Mouse (Mus musculus) hindbrain, embryonic 14.5 days (tissue): ENCODE results near the gene Zfp511. TPM values are rescaled to one million over a fixed set of nuclear protein-coding genes. Genes with fewer than 3 reads are reported as not detected.
A peak's percentile ranks its signal among the peaks of the same experiment; 100 is the strongest.

Experiments
- ATAC-seq: fragments of 200-750 bp; cut with Nextera tagmentation; 2 replicates; pipeline ENCODE4 v1.8.0; 2017; ENCODE audit warnings: moderate number of reproducible peaks, mild to moderate bottlenecking, moderate TSS enrichment, moderate library complexity; ENCODE audit not compliant: low FRiP score
- DNase-seq: peaks from one replicate; pipeline ENCODE4 v3.0.0-alpha.2; 2015; ENCODE audit warnings: low spot score
- H3K27ac ChIP-seq: fragments of 300-500 bp; sonication (generic); 2 replicates; pipeline ENCODE4 v1.5.1; 2014; ENCODE audit warnings: mild to moderate bottlenecking, moderate library complexity
- H3K27me3 ChIP-seq: fragments of 300-500 bp; sonication (generic); 2 replicates; pipeline ENCODE4 v1.6.1; 2014; ENCODE audit warnings: mild to moderate bottlenecking, low read length, mixed read lengths; ENCODE audit not compliant: control insufficient read depth, insufficient read depth
- H3K36me3 ChIP-seq: fragments of 300-500 bp; sonication (generic); replicated peaks from 2 replicates; pipeline ENCODE4 v1.6.1; 2014; ENCODE audit not compliant: control insufficient read depth, insufficient read depth
- H3K4me1 ChIP-seq: fragments of 300-500 bp; sonication (generic); replicated peaks from 2 replicates; pipeline ENCODE4 v1.6.1; 2014; ENCODE audit warnings: antibody characterized with exemption, low read length, mixed read lengths; ENCODE audit not compliant: control insufficient read depth, insufficient read depth
- H3K4me2 ChIP-seq: fragments of 300-500 bp; sonication (generic); replicated peaks from 2 replicates; pipeline ENCODE4 v1.6.1; 2014; ENCODE audit warnings: mild to moderate bottlenecking, moderate library complexity
- H3K4me3 ChIP-seq: fragments of 300-500 bp; sonication (generic); replicated peaks from 2 replicates; pipeline ENCODE4 v1.5.1; 2014; ENCODE audit warnings: mild to moderate bottlenecking, low read length
- H3K9ac ChIP-seq: fragments of 300-500 bp; sonication (generic); 2 replicates; pipeline ENCODE4 v1.6.1; 2014
- H3K9me3 ChIP-seq: fragments of 300-500 bp; sonication (generic); 2 replicates; pipeline ENCODE4 v1.6.1; 2016; ENCODE audit warnings: low read length; ENCODE audit not compliant: control insufficient read depth
- WGBS: fragments of 180-500 bp; shearing (Covaris S2); extraction: QIAGEN DNeasy Blood & Tissue Kit; methylation state at CpG from one replicate; pipeline ENCODE4 v1.1.7; 2014; 5-methylcytosine and 5-hydroxymethylcytosine counted together
- microRNA-seq: library from miRNA; unstranded; fragments of <30 nt; microRNA quantifications from one replicate; pipeline ENCODE4, GENCODE M21; 2016
- polyA plus RNA-seq: library from polyadenylated mRNA; unstranded; fragments of >200 nt; fragmentation: Nextera tagmentation; extraction: Ambion mirVana; gene quantifications from 2 replicates; pipeline ENCODE4 v1.2.1, GENCODE M21; 2014

The Zfp511 gene
- polyA plus RNA-seq, 1 experiment from 2014 or later: 52.3 TPM

- 2% methylated on average over 24 of the region's 24 CpGs for WGBS
- Histone ChIP-seq H3K4me2 (peak overlapping the region; percentile 72), H3K36me3 (no peaks in the 10 kb centered on the region), H3K4me1 (peaks cover 16% of the 10 kb centered on the region), H3K9me3 (no peaks in the 10 kb centered on the region), H3K27me3 (no peaks in the 10 kb centered on the region), H3K4me3 (peak overlapping the region; percentile 52), H3K27ac (peak overlapping the region; percentile 95), H3K9ac (peak overlapping the region; percentile 83)
- ATAC-seq (peak; percentile 81), DNase-seq (peak; percentile 95)
Measured at GRCm38 (mm10) chr7:140080503-140081156, 44.4 kb downstream of the Zfp511 start.

GRCm38 (mm10) chr7:140081408-140082241 lies 45.4 kb downstream of the Zfp511 start:
- ATAC-seq (peak; percentile 13), DNase-seq (no peak)
- Histone ChIP-seq H3K36me3 (no peaks in the 10 kb centered on the region), H3K4me3 (peak overlapping the region; percentile 52), H3K4me1 (peaks cover 16% of the 10 kb centered on the region), H3K9me3 (no peaks in the 10 kb centered on the region), H3K27me3 (no peaks in the 10 kb centered on the region), H3K9ac (peak overlapping the region; percentile 83), H3K4me2 (peak overlapping the region; percentile 72), H3K27ac (peak overlapping the region; percentile 95)
- 12% methylated on average over 20 of the region's 20 CpGs for WGBS

- no peaks in the 10 kb centered on the region for H3K9me3 ChIP-seq
- H3K4me2 ChIP-seq: peak within 1 kb of the TSS; percentile 72
- H3K4me3 ChIP-seq: peak within 1 kb of the TSS; percentile 52
- H3K27me3 ChIP-seq: no peaks in the 10 kb centered on the region
- peaks cover 16% of the 10 kb centered on the region for H3K4me1 ChIP-seq
- DNase-seq (peak; percentile 87), ATAC-seq (peak; percentile 90)
- no peaks in the 10 kb centered on the region for H3K36me3 ChIP-seq
- 1% methylated on average over 16 of the region's 18 CpGs for WGBS
- H3K27ac ChIP-seq: peak within 1 kb of the TSS; percentile 95
- H3K9ac ChIP-seq: peak within 1 kb of the TSS; percentile 83
Measured at GRCm38 (mm10) chr7:140082242-140082678, 46.1 kb downstream of the Zfp511 start, which contains the start of gene Caly. Gene Caly (minus strand): TSS chr7:140082548.

Small RNA genes lying within 50 kb of the gene (microRNA-seq; reads per million reads assigned to microRNA genes)
- 0.48 reads per million for gene Mir7062

Other genes with a start within 250 kb of the Zfp511 start
- 18.6 and 20.3 TPM in 2 replicates for gene Adgra1, start 202.2 kb upstream of the Zfp511 start, polyA plus RNA-seq
- gene Kndc1, start 141.7 kb upstream of the Zfp511 start, polyA plus RNA-seq: 25.6 and 29.1 TPM in 2 replicates
- not detected in 2 replicates for gene Utf1, start 92.6 kb upstream of the Zfp511 start, polyA plus RNA-seq
- gene 6430531B16Rik, start 57.6 kb upstream of the Zfp511 start, polyA plus RNA-seq: 0.72 and 1.0 TPM in 2 replicates
- gene Adam8, start 43.8 kb upstream of the Zfp511 start, polyA plus RNA-seq: 2.7 and 2.9 TPM in 2 replicates
- gene Tubgcp2, start 278 bp downstream of the Zfp511 start, polyA plus RNA-seq: 57.8 and 58.7 TPM in 2 replicates
- gene Msx3, start 12.7 kb downstream of the Zfp511 start, polyA plus RNA-seq: 8.1 and 9.0 TPM in 2 replicates
- 257 and 303 TPM in 2 replicates for gene Caly, start 46.2 kb downstream of the Zfp511 start, polyA plus RNA-seq
- not detected in 2 replicates for gene Prap1, start 57.0 kb downstream of the Zfp511 start, polyA plus RNA-seq
- 40.0 and 42.0 TPM in 2 replicates for gene Fuom, start 66.0 kb downstream of the Zfp511 start, polyA plus RNA-seq
- 9.2 and 10.7 TPM in 2 replicates for gene Paox, start 79.4 kb downstream of the Zfp511 start, polyA plus RNA-seq
- gene Echs1, start 80.1 kb downstream of the Zfp511 start, polyA plus RNA-seq: 123 and 127 TPM in 2 replicates
- gene Mtg1, start 101.2 kb downstream of the Zfp511 start, polyA plus RNA-seq: 26.0 and 30.6 TPM in 2 replicates
- gene Sprn, start 118.5 kb downstream of the Zfp511 start, polyA plus RNA-seq: 18.7 and 21.6 TPM in 2 replicates
- gene Olfr522, start 128.4 kb downstream of the Zfp511 start, polyA plus RNA-seq: not detected in 2 replicates
- gene Olfr523, start 136.8 kb downstream of the Zfp511 start, polyA plus RNA-seq: not detected in 2 replicates
- not detected in 2 replicates for gene Olfr524, start 169.6 kb downstream of the Zfp511 start, polyA plus RNA-seq
- gene Cd163l1, start 181.9 kb downstream of the Zfp511 start, polyA plus RNA-seq: not detected in 2 replicates
- not detected in 2 replicates for gene 5830411N06Rik, start 210.9 kb downstream of the Zfp511 start, polyA plus RNA-seq